Mouse (Mus musculus) neutrophil, adult 65 days (primary cell): ENCODE data around the gene Eif4e3. TPM values are rescaled to one million over a fixed set of nuclear protein-coding genes. Genes with fewer than 3 reads are reported as not detected.

ENCODE experiments used
- total RNA-seq: library from RNA; stranded (reverse); gene quantifications from 2 replicates; pipeline ENCODE4 v1.2.4, GENCODE M21; 2023

Eif4e3 gene
- 43.1 and 47.3 TPM in 2 replicates for total RNA-seq

GRCm38 (mm10) chr6:99666318-99667171, at the start of gene Eif4e3, which contains the start of gene Gm20696:
Gene Eif4e3, minus strand, starts transcription at chr6:99666771.
Gene Gm20696, minus strand, starts transcription at chr6:99666797.

GRCm38 (mm10) chr6:99692206-99692915, 25.8 kb upstream of the Eif4e3 start, which contains the start of gene Gpr27:
Gene Gpr27, plus strand, starts transcription at chr6:99692679.

Other genes starting within 250 kb of the Eif4e3 start
- 103 and 155 TPM in 2 replicates for gene Foxp1, start 144.1 kb downstream of the Eif4e3 start, total RNA-seq
- 11.7 and 23.1 TPM in 2 replicates for gene Gm20696, start within 50 bp of the Eif4e3 start, total RNA-seq
- gene Gpr27, start 25.9 kb upstream of the Eif4e3 start, total RNA-seq = 33.7 and 38.6 TPM in 2 replicates
- gene Prok2, start 59.6 kb upstream of the Eif4e3 start, total RNA-seq = 9.3 and 18.2 TPM in 2 replicates